Mouse (Mus musculus) frontal cortex, postnatal 14 days (tissue): ENCODE results near the gene Cux2.

Experiments used
- DNase-seq, 2 experiments: peaks; one replicate each; pipeline ENCODE4 v3.0.0; 2022; ENCODE audit warnings: low spot score in 2 of 2

The Cux2 gene

DNA sequence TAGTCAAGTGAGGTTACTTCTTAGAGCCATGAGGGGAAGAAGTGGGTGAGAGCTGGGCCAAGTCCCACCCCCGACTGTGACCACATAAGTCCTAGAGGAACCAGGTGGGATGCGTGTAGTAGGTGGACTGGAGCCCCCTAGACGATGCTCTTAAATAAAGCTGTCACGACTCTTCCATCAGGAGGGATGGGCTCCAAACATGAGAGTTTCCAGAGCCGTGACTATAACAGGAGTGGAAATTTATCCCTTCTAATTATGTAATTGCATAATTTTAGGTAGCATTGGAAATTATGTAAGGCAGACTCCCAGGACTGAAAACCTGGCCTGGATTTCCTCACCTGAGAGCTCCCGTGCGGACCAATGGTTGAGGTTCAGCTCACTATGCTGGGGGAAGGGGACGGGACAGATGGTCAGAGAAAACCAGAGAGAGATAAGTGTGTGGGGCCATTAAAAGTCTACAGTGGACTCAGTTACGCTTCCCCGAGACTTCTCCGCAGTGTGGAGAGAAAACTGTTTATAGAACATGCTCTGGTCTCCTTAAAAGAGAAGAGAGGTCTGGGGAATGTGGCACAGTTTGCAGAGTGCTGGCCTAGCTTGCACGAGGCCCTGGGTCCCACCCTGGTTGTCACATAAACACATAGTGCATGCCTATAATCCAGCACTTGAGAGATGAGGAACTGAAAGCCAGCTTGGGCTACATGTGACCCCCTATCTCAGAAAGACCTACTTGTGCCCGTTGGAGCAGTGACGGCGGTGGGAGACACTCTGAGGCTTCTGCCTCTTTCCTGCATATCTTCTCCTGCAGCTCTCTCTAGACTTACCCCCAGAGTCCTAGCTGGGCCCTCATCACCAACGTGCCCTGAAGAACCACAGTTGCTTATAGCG lies 126.7 kb downstream of the Cux2 start:
- DNase-seq: no peak

DNA sequence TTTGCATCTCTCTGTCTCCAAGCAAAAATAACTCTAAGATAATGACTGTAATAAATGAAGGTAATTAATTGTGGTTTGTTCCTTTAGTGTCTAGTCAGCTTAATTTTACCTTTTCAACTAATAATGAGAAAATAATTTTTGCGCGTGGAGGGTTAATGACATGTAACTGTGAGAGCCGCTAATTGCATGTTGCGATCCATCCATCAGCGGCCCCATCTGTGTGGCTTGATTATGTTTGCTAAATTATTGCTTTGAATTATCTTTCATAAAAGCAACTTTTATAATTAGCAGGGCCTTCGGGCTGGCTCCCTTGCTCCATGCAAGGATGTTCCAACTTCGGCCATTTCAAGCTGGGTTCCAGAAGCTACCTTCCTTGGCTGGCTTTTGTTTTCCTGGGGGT lies 130.7 kb downstream of the Cux2 start:
- DNase-seq: no peak

- DNase-seq: no peak
Measured at GRCm38 (mm10) chr5:121916813-121917212, 133.1 kb downstream of the Cux2 start.

DNA sequence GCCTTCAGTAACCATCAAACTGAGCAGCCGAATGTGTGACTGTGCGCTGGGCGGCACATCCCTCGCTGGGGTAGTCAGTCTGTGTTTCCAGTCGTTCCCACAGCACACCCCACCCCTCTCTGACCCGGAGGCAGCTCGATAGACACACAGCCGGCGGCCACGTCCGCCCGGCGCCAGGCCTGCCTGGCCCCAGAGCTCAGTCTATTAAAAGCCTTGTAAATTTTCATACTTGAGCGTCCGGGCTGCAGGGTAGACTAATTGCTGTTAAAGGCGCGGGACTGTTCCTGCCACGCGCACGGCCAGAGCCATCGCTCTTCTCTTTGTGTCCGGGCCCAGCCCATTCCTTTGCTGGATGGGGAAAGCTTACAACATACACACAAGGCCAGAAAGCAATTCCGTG lies 135.9 kb downstream of the Cux2 start:
- DNase-seq: no peak

GRCm38 (mm10) chr5:121909226-121909985 lies 140.5 kb downstream of the Cux2 start:
- no peak for DNase-seq

DNA sequence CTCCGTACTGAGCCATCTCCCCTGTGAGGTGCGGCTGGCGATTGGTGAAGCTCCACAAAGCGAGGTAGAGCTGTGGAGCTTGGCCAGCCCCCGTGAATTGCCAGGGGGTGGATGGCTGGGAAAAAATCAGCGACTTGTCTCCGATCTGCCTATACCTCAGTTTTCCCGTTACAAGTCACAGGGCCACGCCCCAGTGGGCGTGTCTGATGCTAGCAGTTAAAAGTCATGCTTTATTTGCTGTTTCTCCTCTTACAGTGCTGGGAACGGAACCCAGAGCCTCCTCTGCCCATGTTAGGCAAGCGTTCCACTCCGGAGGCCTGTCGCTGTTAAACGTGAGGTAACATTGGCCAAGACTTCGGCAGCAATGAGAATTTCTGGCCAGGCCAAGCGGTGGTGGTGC lies 144.2 kb downstream of the Cux2 start:
- no peak for DNase-seq

DNA sequence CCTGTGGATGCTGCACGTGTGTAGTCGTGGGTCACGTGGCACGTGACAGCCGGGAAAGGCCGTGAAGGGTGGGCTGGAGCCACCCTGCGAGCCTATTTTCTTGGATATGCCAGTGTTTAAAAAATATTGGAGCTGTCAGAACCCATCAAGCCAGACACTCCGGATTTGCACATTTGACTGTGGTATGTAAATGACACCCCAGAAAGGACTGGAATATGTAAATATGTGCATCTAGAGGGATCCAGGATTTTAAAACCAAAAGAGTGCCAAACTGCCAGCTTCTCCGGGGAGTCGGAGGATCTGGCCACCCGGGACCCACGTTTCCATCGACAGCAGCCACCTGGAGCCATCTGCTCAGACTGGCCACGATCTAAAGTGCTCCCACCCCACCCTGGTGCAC lies 145.1 kb downstream of the Cux2 start:
- DNase-seq: no peak

DNA sequence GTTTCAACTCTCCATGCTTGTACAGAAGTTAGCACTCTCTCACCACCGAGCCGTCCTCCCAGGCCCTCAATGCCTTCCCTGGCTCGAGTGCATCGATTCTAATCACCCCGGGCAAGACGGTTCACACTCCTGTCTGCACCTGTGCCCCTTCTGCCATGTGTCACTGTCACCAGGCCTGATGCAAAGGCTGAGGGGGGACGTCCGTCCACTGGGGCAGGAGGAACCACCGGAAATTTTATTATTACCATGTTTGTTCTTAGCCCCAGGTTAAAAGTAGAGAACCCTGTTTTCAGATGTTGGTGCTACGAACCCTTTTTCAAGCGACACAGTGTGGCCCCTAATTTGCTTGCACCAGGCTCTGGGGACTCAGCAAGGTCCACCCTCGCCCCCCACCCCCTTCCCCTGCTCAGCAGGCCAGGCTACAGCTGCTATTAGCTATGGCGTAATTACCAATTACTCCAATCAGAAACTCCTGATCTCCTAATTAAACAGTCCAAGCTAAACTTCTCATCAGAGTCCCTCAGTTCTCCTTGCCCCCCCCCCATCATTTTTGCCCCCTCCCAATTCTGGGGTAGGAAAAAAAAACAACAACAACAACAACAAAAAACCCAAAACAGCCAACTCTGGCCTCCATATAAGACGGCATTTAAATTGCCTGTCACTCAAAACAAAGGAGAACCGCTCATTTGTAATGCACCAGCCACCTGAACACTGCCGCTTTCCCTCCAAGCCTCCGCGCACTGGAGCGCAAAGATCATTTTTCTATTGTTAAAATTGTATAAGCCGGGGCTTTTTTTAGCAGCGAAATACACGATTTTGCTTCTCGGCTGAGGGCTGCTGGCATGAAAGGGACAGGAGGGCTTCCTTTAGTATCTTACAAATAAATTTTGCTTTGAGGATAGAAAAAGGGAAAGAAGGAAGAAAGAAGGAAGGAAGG lies 146.8 kb downstream of the Cux2 start:
- no peak for DNase-seq

DNA sequence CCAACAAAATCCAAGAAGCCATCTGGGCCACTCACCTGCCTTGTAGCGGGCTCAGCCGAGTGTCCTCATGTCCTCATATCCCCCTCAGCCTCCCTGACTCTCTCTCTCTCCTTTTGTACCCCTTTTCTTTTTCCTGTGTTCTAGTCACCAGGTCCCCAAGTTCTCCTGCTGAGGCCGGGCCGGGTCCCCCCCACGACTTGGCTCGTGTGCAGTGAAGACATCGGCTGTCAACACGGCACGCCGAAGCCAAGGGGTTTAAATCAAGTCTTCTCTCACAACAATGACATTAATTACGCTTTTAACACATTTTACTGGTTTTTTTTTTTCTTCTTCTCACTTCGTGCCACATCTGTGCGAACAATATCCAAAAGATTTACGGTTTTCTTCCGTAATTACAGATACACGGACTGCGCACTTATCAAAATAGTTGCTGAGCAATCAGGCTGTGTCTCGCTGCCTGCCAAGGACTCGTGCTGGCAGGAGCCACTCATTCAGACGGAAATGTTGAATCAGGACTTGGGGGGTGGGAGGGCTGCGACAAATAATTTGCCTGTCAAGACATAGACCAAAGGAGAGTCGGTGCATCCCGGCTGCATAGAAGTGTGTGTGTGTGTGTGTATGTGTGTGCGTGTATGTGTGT lies 154.7 kb downstream of the Cux2 start:
- no peak for DNase-seq

DNA sequence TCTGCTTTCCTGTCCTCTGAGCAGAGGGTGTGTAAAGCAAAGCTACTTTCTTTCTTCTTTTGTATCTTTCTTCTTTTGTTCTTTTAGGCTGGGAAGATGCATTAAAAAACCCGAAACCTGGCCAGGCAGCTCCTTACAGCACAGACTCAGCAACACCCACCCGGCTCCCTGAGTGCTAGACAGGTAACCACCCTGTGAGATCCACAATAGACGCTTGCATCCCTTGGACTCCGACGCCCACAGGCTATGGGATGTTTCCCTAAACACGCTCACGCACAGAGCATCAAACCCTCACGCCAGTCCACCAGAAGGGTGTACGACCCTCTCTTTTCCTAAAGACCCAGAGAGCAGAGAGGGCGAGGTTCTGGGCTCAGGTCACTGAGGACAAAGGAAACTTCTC lies 155.3 kb downstream of the Cux2 start:
- DNase-seq: no peak

DNA sequence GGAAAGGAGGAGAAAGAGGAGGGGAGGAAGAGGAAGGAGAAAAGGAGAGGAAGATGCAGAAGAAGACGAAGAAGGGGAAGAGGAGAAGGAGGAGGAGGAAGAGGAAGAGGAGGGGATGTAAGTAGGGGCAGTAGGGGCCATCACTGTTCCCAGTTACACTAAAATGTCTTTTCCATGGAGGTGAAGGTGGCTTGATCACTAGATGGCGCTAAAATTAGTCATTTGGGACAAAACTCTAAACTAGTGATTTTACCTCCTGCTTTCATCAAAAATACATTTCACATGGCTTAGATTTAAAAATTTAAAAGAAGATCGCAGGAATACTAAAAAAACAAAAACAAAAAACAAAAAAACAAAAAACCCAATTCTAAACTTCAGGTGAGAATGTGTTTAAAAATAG lies 156.3 kb downstream of the Cux2 start:
- no peak for DNase-seq

DNA sequence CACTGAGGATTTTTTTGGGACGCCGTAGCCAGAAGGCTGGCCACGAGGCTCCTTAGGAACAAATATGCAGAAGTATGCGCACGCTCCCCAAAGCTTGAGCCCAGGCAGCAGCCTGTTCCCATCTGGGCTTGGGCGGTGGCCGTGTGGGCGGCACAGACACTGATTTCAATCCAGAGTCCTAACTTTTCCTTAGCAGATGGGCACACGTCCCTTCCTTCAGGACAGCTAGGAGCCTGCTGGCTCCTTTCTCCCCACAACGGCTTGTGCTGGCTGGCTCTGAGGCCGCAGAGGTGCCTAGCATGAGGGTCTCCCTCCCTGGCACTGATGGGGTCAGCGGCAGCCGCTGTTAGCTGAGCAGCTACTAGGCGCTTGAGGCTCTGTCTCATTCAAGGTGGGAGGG lies 157.6 kb downstream of the Cux2 start:
- DNase-seq: peak; percentile 64 to 68

- DNase-seq: no peak
Measured at GRCm38 (mm10) chr5:121890925-121891324, 159.0 kb downstream of the Cux2 start.

- DNase-seq: no peak
Measured at GRCm38 (mm10) chr5:121889819-121890362, 160.0 kb downstream of the Cux2 start.

DNA sequence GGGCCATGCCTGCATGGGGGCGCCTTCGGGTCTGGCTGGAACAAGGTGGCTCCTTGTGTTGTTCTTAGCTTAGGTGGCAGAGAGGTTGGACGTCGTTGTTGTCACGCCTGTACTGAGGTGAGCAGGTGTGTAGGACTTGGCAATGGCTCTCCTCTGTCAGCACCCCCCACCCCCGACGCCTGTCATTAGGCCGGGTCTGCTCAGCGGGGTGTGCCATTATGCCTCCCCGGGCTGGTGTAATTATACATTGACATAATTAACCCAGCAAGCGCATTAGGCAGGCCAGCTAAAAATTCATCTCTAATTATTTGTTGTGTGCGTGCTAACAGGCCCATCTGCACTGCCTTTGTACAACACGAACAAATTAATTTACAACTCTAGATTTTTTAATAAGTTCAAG lies 160.5 kb downstream of the Cux2 start:
- no peak for DNase-seq

GRCm38 (mm10) chr5:121883356-121883755 lies 166.5 kb downstream of the Cux2 start:
- no peak for DNase-seq

GRCm38 (mm10) chr5:121879211-121879610 lies 170.7 kb downstream of the Cux2 start:
- no peak for DNase-seq

- no peak for DNase-seq
Measured at GRCm38 (mm10) chr5:121878703-121879102, 171.2 kb downstream of the Cux2 start.

GRCm38 (mm10) chr5:121876901-121877300 lies 173.0 kb downstream of the Cux2 start:
- DNase-seq: no peak

DNA sequence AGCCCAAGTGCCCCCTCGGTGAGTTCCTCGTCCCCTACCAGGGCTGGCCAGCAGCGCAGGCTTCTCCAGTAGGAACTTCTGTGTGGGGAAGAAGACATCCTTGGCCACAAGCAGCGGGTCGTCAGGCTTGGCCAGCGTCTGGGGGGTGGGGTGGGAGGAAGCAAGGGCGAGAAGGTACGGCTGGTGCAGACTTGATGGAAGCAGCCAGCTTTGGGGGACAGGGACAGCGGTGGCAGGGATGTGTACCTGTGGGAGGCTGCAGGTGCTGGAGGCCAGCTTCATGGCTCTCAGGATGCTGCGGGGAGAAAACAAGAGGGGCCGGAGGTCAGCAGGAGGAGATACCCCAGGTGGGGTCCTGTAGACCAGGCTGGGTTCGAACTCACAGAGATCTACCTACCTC lies 174.9 kb downstream of the Cux2 start:
- DNase-seq: no peak

- peak in 1 of 2 experiments; percentile 82 for DNase-seq
Measured at GRCm38 (mm10) chr5:121872158-121872557, 177.7 kb downstream of the Cux2 start.
